Mouse (Mus musculus) CH12.LX (cell line): ENCODE measurements around the gene Kcnd3.
A peak's percentile ranks its signal among the peaks of the same experiment; 100 is the strongest.

Experiments
- MAX ChIP-seq: IDR thresholded peaks from 2 replicates; pipeline ENCODE4 v1.6.1; 2011; ENCODE audit warnings: low read length, improper control_type of control experiment
- ZNF384 ChIP-seq: IDR thresholded peaks from 2 replicates; pipeline ENCODE4 v1.6.1; 2012; ENCODE audit warnings: low read depth, low read length, improper control_type of control experiment, inconsistent platforms

DNA sequence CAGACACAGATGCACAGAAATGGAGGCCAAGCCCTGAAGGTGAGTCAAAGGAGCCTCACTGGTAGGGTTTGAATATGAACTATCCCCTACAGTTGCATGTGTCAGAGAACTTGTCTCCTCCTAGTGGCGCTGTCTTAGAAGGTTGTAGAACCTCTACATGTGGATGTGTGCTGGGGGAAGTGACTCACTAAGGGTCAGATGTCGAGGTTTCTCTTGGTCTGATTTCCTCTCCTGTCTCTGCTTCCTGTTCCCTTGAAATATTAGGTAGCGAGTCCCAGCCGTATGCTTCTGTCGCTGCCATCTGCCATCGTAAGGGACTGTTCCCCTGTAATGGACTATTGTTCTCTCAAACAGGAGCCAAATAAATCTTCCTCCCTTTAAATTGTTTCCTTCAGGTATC lies 175.1 kb downstream of the Kcnd3 start:
- no peak for TF ChIP-seq ZNF384
- TF ChIP-seq MAX: 0 out of 2 replicates have a peak, but pooled peaks have one; percentile 63
